Mouse (Mus musculus) hindbrain, postnatal 0 days (tissue): Measurements from ENCODE around the gene Slain2. TPM values are rescaled to one million over a fixed set of nuclear protein-coding genes. Genes with fewer than 3 reads are reported as not detected.

Source experiments
- ATAC-seq: fragments of 200-750 bp; cut with Nextera tagmentation; 2 replicates; pipeline ENCODE4 v1.8.0; 2017; ENCODE audit warnings: mild to moderate bottlenecking, moderate TSS enrichment, moderate library complexity
- DNase-seq: peaks from one replicate; pipeline ENCODE4 v3.0.0-alpha.2; 2015; ENCODE audit warnings: low spot score
- H3K27ac ChIP-seq: fragments of 300-500 bp; sonication (generic); 2 replicates; pipeline ENCODE4 v1.5.1; 2014; ENCODE audit warnings: mild to moderate bottlenecking
- H3K27me3 ChIP-seq: fragments of 300-500 bp; sonication (generic); 2 replicates; pipeline ENCODE4 v1.6.1; 2014; ENCODE audit warnings: low read length, mixed read lengths; ENCODE audit not compliant: insufficient read depth
- H3K36me3 ChIP-seq: fragments of 300-500 bp; sonication (generic); 2 replicates; pipeline ENCODE4 v1.6.1; 2014; ENCODE audit warnings: low read length, mixed read lengths; ENCODE audit not compliant: insufficient read depth
- H3K4me1 ChIP-seq: fragments of 300-500 bp; sonication (generic); 2 replicates; pipeline ENCODE4 v1.6.1; 2014; ENCODE audit warnings: antibody characterized with exemption, low read length, mixed read lengths; ENCODE audit not compliant: insufficient read depth
- H3K4me2 ChIP-seq: fragments of 300-500 bp; sonication (generic); 2 replicates; pipeline ENCODE4 v1.6.1; 2014; ENCODE audit warnings: low read depth, mild to moderate bottlenecking, low read length, moderate library complexity, mixed read lengths
- H3K4me3 ChIP-seq: fragments of 300-500 bp; sonication (generic); 2 replicates; pipeline ENCODE4 v1.5.1; 2014; ENCODE audit warnings: low read length
- H3K9ac ChIP-seq: fragments of 300-500 bp; sonication (generic); replicated peaks from 2 replicates; pipeline ENCODE4 v1.6.1; 2014; ENCODE audit warnings: mild to moderate bottlenecking, low read length, moderate library complexity, mixed read lengths
- H3K9me3 ChIP-seq: fragments of 300-500 bp; sonication (generic); 2 replicates; pipeline ENCODE4 v1.6.1; 2016; ENCODE audit warnings: low read length, mixed read lengths
- CTCF ChIP-seq: IDR thresholded peaks from 2 replicates; pipeline ENCODE4 v1.5.1; 2016; ENCODE audit warnings: antibody characterized with exemption, control low read depth, low read depth
- WGBS: fragments of 180-500 bp; shearing (Covaris S2); extraction: QIAGEN DNeasy Blood & Tissue Kit; methylation state at CpG from one replicate; pipeline ENCODE4 v1.1.7; 2014; 5-methylcytosine and 5-hydroxymethylcytosine counted together
- polyA plus RNA-seq: library from polyadenylated mRNA; unstranded; fragments of >200 nt; fragmentation: Nextera tagmentation; extraction: Ambion mirVana; gene quantifications from 2 replicates; pipeline ENCODE4 v1.2.1, GENCODE M21; 2015
- total RNA-seq: library from RNA; depleted of rRNA; stranded (reverse); fragments of >200 nt; gene quantifications from 2 replicates; pipeline ENCODE4 v1.2.3, GENCODE M21; 2014; rRNA removed

Slain2 gene
- total and polyA plus RNA-seq, 2 experiments from 2014 or later, result 10.0 to 37.4 TPM

GRCm38 (mm10) chr5:73014745-73015144, 100.6 kb downstream of the Slain2 start:
- TF ChIP-seq CTCF, result no peak
- H3K9ac ChIP-seq, result no peak overlapping the region
- H3K4me1 ChIP-seq, result no peaks in the 10 kb centered on the region
- H3K4me2 ChIP-seq, result no peak overlapping the region
- no peak overlapping the region for H3K4me3 ChIP-seq
- no peak overlapping the region for H3K27ac ChIP-seq
- no peaks in the 10 kb centered on the region for H3K9me3 ChIP-seq
- no peak for DNase-seq
- no peaks in the 10 kb centered on the region for H3K36me3 ChIP-seq
- H3K27me3 ChIP-seq, result no peaks in the 10 kb centered on the region
- 41% methylated on average over 9 of the region's 9 CpGs for WGBS
- ATAC-seq, result no peak

- Histone ChIP-seq H3K9ac (no peak overlapping the region), H3K9me3 (no peaks in the 10 kb centered on the region), H3K4me1 (no peaks in the 10 kb centered on the region), H3K27ac (no peak overlapping the region), H3K27me3 (no peaks in the 10 kb centered on the region), H3K36me3 (peaks cover 28% of the 10 kb centered on the region; the same call in 1 of the 2 replicates), H3K4me2 (no peak overlapping the region), H3K4me3 (no peak overlapping the region)
- DNase-seq (no peak), ATAC-seq (no peak)
- WGBS, result 95% methylated on average over 13 of the region's 13 CpGs
- TF ChIP-seq CTCF, result no peak
Observed at GRCm38 (mm10) chr5:73023801-73024200, 109.7 kb downstream of the Slain2 start.

Other genes starting within 250 kb of the Slain2 start
- gene Txk, start 161.5 kb upstream of the Slain2 start, total RNA-seq, result 0.21 TPM in 1 of 2 replicates, not detected in the other
- gene Txk, start 161.5 kb upstream of the Slain2 start, polyA plus RNA-seq, result 0.33 and 0.35 TPM in 2 replicates
- 3.0 and 4.9 TPM in 2 replicates for gene Tec, start 45.8 kb upstream of the Slain2 start, total RNA-seq
- 3.6 and 5.0 TPM in 2 replicates for gene Tec, start 45.8 kb upstream of the Slain2 start, polyA plus RNA-seq
- not detected in 2 replicates for gene Gm10135, start 60.4 kb downstream of the Slain2 start, total RNA-seq
- not detected in 2 replicates for gene Gm10135, start 60.4 kb downstream of the Slain2 start, polyA plus RNA-seq
- gene Slc10a4, start 92.6 kb downstream of the Slain2 start, total RNA-seq, result 16.5 and 22.5 TPM in 2 replicates
- gene Slc10a4, start 92.6 kb downstream of the Slain2 start, polyA plus RNA-seq, result 31.9 and 34.9 TPM in 2 replicates